Mouse (Mus musculus) myocyte (in vitro differentiated cells): ENCODE measurements at regions not wholly inside any gene's neighbourhood (a gene's known extent, or its start where the extent isn't known, plus 50 kb on each side); places are given as distances from the start of the nearest gene placed in this dataset.

Source experiments
- H3K27me3 ChIP-seq: one replicate; pipeline ENCODE4 v1.6.1; 2011; ENCODE audit not compliant: control insufficient read depth, insufficient read depth, insufficient read length
- H3K36me3 ChIP-seq: one replicate; pipeline ENCODE4 v1.6.1; 2011; ENCODE audit not compliant: control insufficient read depth, insufficient read depth
- H3K4me2 ChIP-seq: one replicate; pipeline ENCODE4 v1.6.1; 2011; ENCODE audit warnings: low read depth, control low read depth
- H3K4me3 ChIP-seq: one replicate; pipeline ENCODE4 v1.5.1; 2011; ENCODE audit warnings: mild to moderate bottlenecking, control low read depth, moderate library complexity
- H3K79me2 ChIP-seq: one replicate; pipeline ENCODE4 v1.6.1; 2011; ENCODE audit not compliant: control insufficient read depth, insufficient read depth
- H3ac ChIP-seq: one replicate; pipeline ENCODE4 v1.6.1; 2011; ENCODE audit not compliant: control insufficient read depth, insufficient read length
- CEBPB ChIP-seq: IDR thresholded peaks from 2 replicates; pipeline ENCODE4 v1.6.1; 2011; ENCODE audit warnings: mild to moderate bottlenecking, moderate library complexity; ENCODE audit not compliant: poor library complexity, insufficient read depth, severe bottlenecking
- E2F4 ChIP-seq: IDR thresholded peaks from one replicate; pipeline ENCODE4 v1.6.1; 2011; ENCODE audit warnings: mild to moderate bottlenecking, control low read depth, moderate library complexity; ENCODE audit not compliant: insufficient read depth
- MAX ChIP-seq: IDR thresholded peaks from one replicate; pipeline ENCODE4 v1.6.1; 2011; ENCODE audit warnings: low read depth, mild to moderate bottlenecking, control low read depth
- MYOD1 ChIP-seq, 3 experiments: IDR thresholded peaks; one replicate each; pipeline ENCODE4 v1.6.1; 2011; ENCODE audit warnings: control low read depth in 2 of 3, low read depth in 2 of 3, mild to moderate bottlenecking in 2 of 3, moderate library complexity in 1 of 3; ENCODE audit not compliant: insufficient read length in 2 of 3, control insufficient read depth in 1 of 3
- MYOG ChIP-seq, 3 experiments: IDR thresholded peaks; one replicate each; pipeline ENCODE4 v1.6.1; 2011; ENCODE audit warnings: control low read depth in 2 of 3, low read depth in 2 of 3, mild to moderate bottlenecking in 2 of 3; ENCODE audit not compliant: insufficient read length in 2 of 3, control insufficient read depth in 1 of 3, insufficient read depth in 1 of 3
- POLR2A ChIP-seq: IDR thresholded peaks from one replicate; pipeline ENCODE4 v1.6.1; 2011; ENCODE audit warnings: low read depth, mild to moderate bottlenecking, control low read depth, moderate library complexity; ENCODE audit not compliant: insufficient read length
- POLR2AphosphoS2 ChIP-seq: IDR thresholded peaks from one replicate; pipeline ENCODE4 v1.6.1; 2011; ENCODE audit warnings: low read depth, control low read depth; ENCODE audit not compliant: insufficient read length
- REST ChIP-seq: IDR thresholded peaks from one replicate; pipeline ENCODE4 v1.6.1; 2011; ENCODE audit warnings: mild to moderate bottlenecking, control low read depth, moderate library complexity; ENCODE audit not compliant: insufficient read depth, insufficient read length
- SRF ChIP-seq: IDR thresholded peaks from one replicate; pipeline ENCODE4 v1.6.1; 2011; ENCODE audit warnings: low read depth; ENCODE audit not compliant: control insufficient read depth, insufficient read length
- TCF12 ChIP-seq: IDR thresholded peaks from one replicate; pipeline ENCODE4 v1.6.1; 2011; ENCODE audit warnings: mild to moderate bottlenecking, control low read depth; ENCODE audit not compliant: poor library complexity, insufficient read depth, severe bottlenecking
- TCF3 ChIP-seq: IDR thresholded peaks from one replicate; pipeline ENCODE4 v1.6.1; 2011; ENCODE audit warnings: low read depth, control low read depth; ENCODE audit not compliant: insufficient read length
- USF1 ChIP-seq: IDR thresholded peaks from one replicate; pipeline ENCODE4 v1.6.1; 2011; ENCODE audit warnings: low read depth, mild to moderate bottlenecking, control low read depth, moderate library complexity

- Histone ChIP-seq H3ac (no peak overlapping the region), H3K79me2 (no peaks in the 10 kb centered on the region), H3K4me3 (no peak overlapping the region), H3K4me2 (no peak overlapping the region), H3K27me3 (no peaks in the 10 kb centered on the region), H3K36me3 (no peaks in the 10 kb centered on the region)
- no peak for TF ChIP-seq MYOG (IDR thresholded peaks at IDR 0.05; ENCODE audit: control insufficient read depth in 1 of 3, insufficient read depth in 1 of 3, insufficient read length in 2 of 3, low read depth in 2 of 3)
- no peak for TF ChIP-seq TCF3
- TF ChIP-seq MAX, result no peak
- TF ChIP-seq REST, result no peak
- no peak for TF ChIP-seq CEBPB
- no peak for TF ChIP-seq MYOD1 (IDR thresholded peaks at IDR 0.05; ENCODE audit: control insufficient read depth in 1 of 3, insufficient read length in 2 of 3, low read depth in 2 of 3)
- no peak for TF ChIP-seq POLR2A
Observed at GRCm38 (mm10) chr3:19059906-19060870, 568.3 kb downstream of the 1700064H15Rik start.

DNA sequence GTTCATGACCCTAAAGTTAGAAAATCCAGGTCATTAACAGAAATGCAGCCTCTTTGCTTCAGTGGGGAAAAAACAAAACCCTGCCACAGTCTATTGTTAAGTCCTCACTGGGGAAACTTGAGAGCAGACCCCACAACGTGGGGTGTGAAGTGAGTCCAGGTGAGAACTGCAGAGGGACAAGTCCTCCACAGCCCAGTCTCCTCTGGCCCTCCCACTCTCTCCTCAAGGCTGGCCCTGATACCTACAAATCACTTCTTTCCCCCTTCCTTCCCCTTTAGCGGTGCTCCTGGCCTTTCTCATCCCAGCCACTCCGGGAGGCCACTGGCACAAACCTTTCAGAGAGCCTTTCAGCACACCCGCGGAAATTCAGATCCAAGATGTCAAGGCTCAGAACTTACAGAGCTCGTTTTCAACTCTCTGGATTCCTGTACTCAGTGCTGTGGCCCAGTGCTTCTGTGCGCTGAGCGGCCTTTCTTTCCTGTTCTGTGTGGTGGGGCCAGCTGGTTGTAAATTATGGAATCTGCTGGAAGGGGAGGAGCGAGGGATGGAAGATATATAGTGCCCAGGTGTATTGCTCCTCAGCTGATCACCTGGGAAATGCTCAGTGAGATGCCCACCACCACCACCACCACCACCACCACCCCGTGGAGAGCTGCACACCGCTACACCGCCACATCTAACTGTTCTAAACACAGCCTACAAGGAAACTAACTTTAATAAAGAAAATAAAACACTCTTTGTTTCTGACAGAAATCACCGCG, 566.8 kb downstream of the 1700064H15Rik start:
- no peak overlapping the region for H3ac ChIP-seq
- no peak overlapping the region for H3K4me2 ChIP-seq
- no peaks in the 10 kb centered on the region for H3K27me3 ChIP-seq
- no peak overlapping the region for H3K4me3 ChIP-seq
- TF ChIP-seq POLR2A (no peak), TCF3 (no peak), MAX (no peak), CEBPB (no peak), MYOD1 (IDR thresholded peaks at IDR 0.05; ENCODE audit: control insufficient read depth in 1 of 3, insufficient read length in 2 of 3, low read depth in 2 of 3) (no peak), SRF (no peak), TCF12 (no peak), POLR2AphosphoS2 (no peak), USF1 (no peak), REST (no peak), E2F4 (no peak), MYOG (IDR thresholded peaks at IDR 0.05; ENCODE audit: control insufficient read depth in 1 of 3, insufficient read depth in 1 of 3, insufficient read length in 2 of 3, low read depth in 2 of 3) (no peak)
- no peaks in the 10 kb centered on the region for H3K36me3 ChIP-seq
- no peaks in the 10 kb centered on the region for H3K79me2 ChIP-seq

GRCm38 (mm10) chr3:19062249-19062859, 566.1 kb downstream of the 1700064H15Rik start:
- TF ChIP-seq CEBPB (no peak), MYOG (IDR thresholded peaks at IDR 0.05; ENCODE audit: control insufficient read depth in 1 of 3, insufficient read depth in 1 of 3, insufficient read length in 2 of 3, low read depth in 2 of 3) (no peak)
- no peaks in the 10 kb centered on the region for H3K27me3 ChIP-seq
- no peaks in the 10 kb centered on the region for H3K36me3 ChIP-seq
- no peaks in the 10 kb centered on the region for H3K79me2 ChIP-seq
- no peak overlapping the region for H3K4me3 ChIP-seq
- no peak overlapping the region for H3K4me2 ChIP-seq
- H3ac ChIP-seq, result no peak overlapping the region

GRCm38 (mm10) chr3:19067141-19067757, 561.2 kb downstream of the 1700064H15Rik start:
- Histone ChIP-seq H3K36me3 (no peaks in the 10 kb centered on the region), H3K27me3 (no peaks in the 10 kb centered on the region), H3K4me3 (no peak overlapping the region), H3K79me2 (no peaks in the 10 kb centered on the region), H3ac (no peak overlapping the region), H3K4me2 (no peak overlapping the region)
- no peak for TF ChIP-seq MAX
- no peak for TF ChIP-seq E2F4
- no peak for TF ChIP-seq TCF12
- no peak for TF ChIP-seq MYOG (IDR thresholded peaks at IDR 0.05; ENCODE audit: control insufficient read depth in 1 of 3, insufficient read depth in 1 of 3, insufficient read length in 2 of 3, low read depth in 2 of 3)
- no peak for TF ChIP-seq SRF
- TF ChIP-seq TCF3, result no peak
- TF ChIP-seq CEBPB, result no peak
- TF ChIP-seq POLR2AphosphoS2, result no peak
- no peak for TF ChIP-seq USF1
- no peak for TF ChIP-seq REST
- no peak for TF ChIP-seq POLR2A
- no peak for TF ChIP-seq MYOD1 (IDR thresholded peaks at IDR 0.05; ENCODE audit: control insufficient read depth in 1 of 3, insufficient read length in 2 of 3, low read depth in 2 of 3)
